Mouse (Mus musculus): ENCODE results near the gene Rasal2.

DNA sequence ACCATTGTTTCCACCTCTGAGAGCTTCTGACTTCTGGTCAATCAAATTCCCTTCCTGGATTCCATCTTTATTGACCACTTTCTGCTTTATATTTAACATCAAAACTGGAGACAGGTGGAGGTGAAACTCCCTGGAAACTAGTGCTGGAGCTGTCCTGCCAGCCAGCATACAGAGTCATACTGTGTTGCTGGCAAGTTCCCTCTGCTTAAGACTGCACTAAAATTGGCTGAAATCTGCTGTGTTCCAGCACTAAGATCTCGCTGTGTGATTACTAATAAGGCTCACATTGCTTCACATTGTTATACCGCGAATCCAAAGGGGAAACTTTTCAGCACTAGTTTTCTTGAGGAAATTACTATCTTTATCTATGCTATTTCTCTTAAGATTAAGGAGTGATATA is 267.8 kb downstream of the Rasal2 start:
- TF ChIP-seq TAL1 (IDR thresholded peaks at IDR 0.05; ENCODE audit: low read length) (no peak), GATA1 (IDR thresholded peaks at IDR 0.05; ENCODE audit: low read length) (no peak)

All from erythroblast, embryonic 14.5 days (primary cell).